Mouse (Mus musculus): ENCODE measurements around the gene Nt5c3b.

The Nt5c3b gene

GRCm38 (mm10) chr11:100426820-100427219 lies 14.8 kb downstream of the Nt5c3b start:
- no peak for DNase-seq

- peak; percentile 78 to 90 for DNase-seq
Measured at GRCm38 (mm10) chr11:100425851-100426250, 15.8 kb downstream of the Nt5c3b start.

GRCm38 (mm10) chr11:100423836-100424235 lies 17.8 kb downstream of the Nt5c3b start:
- no peak for DNase-seq

DNA sequence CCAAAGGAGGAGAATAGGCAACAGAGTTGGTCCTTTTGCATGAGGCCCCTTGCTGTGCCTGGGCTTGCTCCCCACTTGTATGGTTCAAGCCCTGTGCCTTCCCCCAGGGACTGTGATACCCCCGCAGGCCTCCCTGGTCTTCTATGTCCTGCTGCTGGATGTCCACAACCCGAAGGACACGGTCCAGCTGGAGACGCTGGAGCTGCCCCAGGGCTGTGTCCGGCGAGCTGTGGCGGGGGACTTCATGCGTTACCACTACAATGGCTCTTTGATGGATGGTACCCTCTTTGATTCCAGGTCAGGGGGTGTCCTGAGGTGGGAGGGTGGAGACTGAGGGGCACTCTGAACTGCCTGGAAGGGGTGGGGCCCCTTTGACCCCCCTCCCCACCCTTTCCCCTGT lies 20.1 kb downstream of the Nt5c3b start:
- DNase-seq: no peak

DNA sequence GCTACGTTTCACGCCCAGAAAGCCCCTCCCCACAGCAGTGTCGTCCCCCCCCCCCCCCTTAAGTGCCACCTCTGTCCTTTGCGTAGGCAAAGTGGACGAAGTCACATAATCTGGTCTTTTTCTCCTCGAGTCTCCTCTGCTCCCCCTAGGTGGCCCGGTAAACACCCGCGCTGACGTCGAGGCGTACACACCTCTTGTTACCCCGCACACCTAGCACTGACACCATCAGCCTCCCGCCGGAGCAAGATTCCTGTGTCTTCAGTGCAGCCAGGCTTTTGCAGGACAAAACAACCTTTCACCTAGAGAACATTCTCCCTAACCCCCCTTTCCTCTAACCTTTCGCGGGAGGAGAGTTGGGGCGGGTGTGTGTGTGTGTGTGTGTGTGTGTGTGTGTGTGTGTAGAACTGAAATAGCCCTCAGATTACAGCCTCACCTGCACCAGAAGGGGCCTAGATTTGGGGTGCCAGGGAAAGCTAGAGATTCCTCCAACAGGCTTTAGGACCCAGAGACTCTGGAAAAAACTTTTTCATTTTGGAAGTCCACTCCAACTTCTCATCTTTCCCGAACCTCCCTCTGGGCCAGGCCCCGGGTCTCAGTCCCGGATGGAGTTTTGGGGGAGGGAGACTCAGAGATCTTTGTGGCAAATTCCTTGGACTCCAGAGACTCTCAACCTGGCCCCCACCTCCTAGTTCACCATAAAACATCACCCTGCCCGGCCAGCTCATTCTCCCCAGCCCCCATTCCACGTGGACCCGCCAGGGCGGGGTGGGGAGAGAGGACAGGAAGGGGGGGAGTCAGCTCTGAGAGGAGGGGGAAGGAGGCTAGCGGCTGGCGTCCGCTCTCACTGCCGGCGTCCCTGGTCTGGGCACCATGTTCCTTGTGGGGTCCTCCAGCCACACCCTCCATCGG lies 26.4 kb downstream of the Nt5c3b start, which contains the start of gene Fkbp10:
Gene Fkbp10, plus strand, starts transcription at position 784 of the 909 bp plus-strand sequence.
- DNase-seq: peak in 1 of 2 experiments; percentile 29

GRCm38 (mm10) chr11:100414021-100414913 lies 27.3 kb downstream of the Nt5c3b start, which contains the start of gene P3h4:
Gene P3h4 (minus strand): TSS chr11:100414836.
- DNase-seq: peak; percentile 92 to 94

- no peak for DNase-seq
Measured at GRCm38 (mm10) chr11:100413541-100413940, 28.1 kb downstream of the Nt5c3b start.

DNA sequence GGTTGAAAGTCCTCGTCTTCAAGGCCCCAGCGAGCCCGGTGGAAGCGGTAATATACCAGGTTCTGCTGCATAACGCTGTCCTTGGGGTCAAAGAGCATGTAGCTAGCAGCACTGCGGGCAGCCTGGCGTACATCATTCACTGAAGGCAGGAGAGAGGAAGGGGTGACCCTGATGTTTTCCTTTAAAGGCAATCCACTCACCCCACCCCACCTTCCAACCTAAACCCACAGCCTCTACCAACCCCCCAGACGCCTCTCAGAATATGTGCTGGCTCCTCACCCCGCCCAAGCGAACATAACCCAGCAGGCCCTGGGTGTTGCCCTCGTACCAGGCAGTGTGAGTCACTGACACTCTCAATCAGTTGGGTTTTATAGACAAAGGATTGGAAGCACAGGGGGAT lies 29.9 kb downstream of the Nt5c3b start:
- no peak for DNase-seq

DNA sequence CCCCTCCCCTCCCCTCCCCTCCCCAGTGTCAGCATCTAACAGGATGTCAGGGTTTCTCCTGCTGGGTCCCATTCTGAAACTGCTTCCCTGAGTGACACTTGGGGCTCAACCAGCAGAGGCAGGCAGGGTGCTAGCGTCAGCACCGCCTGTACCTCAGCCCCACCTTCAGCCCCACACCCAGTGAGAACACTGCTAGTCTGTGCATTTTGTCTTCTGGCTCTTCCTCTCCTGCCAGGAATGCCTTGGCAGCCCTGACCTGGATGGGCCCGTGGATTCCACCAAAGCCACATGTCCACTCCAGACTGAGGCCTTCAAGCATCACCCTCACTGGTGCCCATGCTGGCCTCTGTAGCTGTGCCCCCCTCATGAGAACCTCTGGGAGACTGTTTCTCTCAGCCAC lies 31.9 kb downstream of the Nt5c3b start:
- peak; percentile 50 to 57 for DNase-seq

DNA sequence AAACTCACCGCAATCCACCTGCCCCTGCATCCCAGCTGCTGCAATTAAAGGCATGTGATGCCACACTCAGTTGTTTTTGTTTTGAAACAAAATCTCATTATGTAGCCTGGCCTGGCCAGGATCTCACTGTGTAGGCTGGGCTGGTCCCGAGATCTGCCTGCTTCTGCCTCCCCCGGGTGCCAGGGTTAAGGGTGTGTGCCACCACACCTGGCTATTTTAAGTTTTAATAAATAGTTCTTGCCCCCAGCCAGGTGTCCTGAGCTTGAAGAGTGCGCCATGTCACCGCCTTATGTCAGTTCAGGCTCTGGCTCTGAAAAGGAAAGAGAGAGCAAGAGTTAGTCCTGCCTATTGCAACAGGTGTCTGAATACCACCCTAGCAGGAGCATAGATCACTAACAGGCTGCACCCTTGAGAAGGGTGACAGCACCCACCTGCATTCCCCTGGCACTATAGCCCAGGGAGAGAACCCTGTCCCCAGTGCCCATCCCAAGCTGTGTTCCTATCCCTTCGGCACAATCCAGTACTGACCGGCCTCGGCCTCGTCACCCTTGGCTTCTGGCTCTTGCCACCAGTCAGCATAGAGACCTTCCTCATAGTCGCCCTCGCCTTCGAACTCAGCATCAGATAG lies 32.7 kb downstream of the Nt5c3b start:
- DNase-seq: peak in 1 of 2 experiments; percentile 27

DNA sequence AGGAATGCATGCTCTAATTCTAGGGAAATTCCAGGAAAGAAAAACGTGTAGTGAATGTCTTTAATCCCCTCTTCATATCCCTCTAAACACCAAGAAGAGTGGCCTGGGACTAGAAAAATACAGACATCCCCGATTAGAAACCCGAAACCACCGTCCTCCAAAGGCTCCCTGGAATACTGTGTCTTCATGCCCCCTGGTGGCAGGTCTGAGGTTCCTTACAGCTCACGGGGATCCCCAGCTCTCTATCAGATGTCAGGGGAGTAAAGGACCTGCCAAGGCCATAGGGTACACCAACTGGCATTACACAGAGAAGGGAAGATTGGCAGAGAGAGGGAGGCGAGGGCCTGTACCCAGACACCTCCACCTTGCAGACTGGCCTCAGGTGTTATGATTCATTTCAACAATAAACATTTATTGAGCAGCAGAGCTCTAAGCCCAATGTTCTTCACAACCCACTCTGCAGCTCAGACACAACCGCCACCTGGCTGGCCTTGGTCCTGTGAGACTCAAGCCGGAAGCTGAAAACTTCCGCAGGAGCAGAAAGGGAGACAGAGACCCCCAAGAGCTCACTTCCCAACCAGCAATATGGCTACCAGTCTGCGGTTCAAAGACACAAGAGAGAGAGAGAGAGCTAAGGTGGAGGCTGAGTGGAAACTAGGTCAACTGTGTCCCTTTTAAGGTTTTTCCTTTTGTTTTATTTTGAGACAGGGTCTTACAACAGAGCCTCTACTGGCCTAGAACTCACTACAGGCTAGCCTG lies 33.4 kb downstream of the Nt5c3b start:
- peak; percentile 79 to 86 for DNase-seq

GRCm38 (mm10) chr11:100406995-100407705 lies 34.5 kb downstream of the Nt5c3b start:
- DNase-seq: peak; percentile 85 to 90

- DNase-seq: peak; percentile 63 to 71
Measured at GRCm38 (mm10) chr11:100406273-100406672, 35.3 kb downstream of the Nt5c3b start.

DNA sequence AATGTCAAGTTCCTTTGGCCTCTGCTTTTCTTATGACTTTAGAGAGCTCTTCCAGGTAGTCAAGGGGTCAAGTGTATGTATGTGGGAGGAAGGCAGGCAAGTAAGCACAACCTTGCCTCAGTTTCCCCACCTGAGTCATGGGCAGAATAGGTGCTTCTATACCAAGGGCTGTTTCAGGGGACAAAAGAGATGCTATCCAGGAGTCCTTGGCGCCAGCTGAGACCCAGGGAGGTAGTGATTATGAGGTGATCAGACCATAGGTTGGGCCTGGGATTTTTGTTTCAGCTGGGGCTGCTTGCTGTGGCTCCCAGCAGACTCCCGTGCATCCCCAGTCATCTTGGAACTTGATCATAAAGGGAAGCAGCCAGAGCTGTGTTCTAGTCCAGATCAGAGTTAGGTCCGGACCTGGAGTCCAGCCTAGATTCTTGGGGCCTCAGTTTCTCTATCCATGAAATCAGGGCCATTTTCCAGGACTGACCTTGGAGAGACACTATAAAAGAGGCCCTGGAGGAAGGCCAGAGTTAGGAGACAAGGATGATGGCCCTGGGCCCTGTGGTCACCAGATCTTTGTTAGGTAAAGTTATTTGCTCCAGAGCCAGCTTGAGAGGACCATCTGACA lies 37.0 kb downstream of the Nt5c3b start:
- no peak for DNase-seq

DNA sequence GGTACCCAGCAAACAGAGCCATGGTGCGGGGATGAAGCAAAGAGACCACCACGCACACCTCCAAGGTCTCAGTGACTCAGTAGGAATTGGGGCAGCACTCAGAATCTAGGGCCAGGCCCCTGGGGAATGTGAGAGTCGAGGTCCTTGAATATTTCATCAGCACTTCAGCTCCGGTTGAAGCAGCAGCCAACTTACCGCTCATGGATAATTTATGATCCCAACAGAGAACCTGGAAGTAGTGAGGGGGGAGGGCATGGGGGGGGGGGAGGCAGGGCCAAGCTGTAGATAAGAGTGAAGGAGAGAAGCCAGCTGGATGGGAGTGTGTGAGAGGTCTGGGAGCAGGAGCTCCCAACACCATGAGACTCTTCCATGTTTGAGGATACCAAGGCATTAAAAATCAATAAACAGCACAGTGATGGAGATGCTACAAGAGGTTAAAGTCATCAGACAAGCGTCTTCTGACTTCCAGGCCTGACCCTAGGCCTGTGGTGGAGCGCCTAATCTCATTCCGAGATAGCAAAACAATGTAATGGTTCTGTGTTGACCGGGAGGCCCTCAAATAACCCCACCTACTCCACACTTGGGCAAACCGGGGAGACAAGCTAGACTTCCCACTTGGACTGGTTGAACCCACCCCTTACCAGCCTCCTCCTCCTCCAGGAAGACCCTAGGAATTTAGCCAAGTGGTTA lies 38.0 kb downstream of the Nt5c3b start:
- no peak for DNase-seq

GRCm38 (mm10) chr11:100402682-100403081 lies 38.9 kb downstream of the Nt5c3b start:
- DNase-seq: no peak

- DNase-seq: no peak
Measured at GRCm38 (mm10) chr11:100402240-100402639, 39.4 kb downstream of the Nt5c3b start.

DNA sequence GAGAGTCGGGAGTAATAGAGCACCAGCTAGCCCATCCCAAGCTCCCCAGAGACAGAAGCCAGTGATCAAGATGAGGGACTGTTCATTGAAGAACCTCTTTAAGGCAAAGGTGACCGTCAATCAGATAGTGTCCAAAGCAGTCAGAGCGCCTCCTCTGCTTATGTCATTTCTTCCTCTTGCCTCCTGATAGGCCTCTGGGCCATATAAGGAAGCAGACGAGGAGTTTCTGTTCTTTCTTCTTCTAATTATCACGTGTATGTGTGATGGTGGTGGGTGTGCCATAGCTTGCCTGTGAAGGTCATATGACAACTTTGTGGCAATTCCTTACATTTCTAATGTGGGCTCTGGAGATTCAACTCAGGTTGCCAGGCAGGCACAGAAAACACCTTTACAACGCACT lies 40.8 kb downstream of the Nt5c3b start:
- no peak for DNase-seq

DNA sequence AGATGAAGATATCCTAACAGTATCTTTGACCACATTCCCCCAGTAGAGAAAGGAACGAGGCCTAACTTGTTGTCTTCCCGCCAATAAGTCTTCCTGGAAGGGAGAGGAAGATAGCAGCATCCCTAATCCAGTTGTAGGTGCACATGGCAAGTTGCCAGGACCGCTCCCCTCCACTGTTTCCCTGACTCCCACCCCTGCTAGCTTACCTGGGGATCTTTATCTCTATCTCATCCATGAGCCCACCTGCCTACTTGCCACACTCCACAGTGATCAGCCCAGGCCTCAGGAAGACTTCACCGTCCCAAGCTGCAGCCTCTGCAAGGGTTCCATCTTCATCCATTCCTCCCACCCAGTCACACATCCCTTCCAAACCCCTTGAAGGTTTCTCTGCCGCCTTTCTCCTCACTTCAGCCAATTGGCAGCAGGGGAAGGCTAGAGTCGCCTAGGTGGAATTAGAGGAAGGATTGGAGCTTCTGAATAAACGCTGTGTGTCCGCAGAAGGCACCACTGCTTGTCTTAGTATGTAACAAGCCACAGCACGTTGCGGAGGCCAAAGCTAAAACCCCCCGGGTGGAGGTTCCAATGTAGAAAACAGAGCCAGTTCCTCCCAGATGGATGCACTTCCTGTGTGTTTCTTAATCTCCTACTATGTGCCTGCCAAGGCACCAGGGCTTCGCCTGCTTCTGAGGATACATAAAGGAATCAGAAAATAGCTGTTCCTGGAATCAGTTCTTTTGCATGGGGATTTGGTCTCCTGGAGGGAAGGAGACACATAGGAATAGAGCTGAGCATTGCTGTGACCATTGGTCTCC lies 41.7 kb downstream of the Nt5c3b start:
- DNase-seq: no peak

All from cerebellum, postnatal 25 days (tissue).